8 mouse cellular contexts compared by ENCODE assay signal in the genomic region with DNA sequence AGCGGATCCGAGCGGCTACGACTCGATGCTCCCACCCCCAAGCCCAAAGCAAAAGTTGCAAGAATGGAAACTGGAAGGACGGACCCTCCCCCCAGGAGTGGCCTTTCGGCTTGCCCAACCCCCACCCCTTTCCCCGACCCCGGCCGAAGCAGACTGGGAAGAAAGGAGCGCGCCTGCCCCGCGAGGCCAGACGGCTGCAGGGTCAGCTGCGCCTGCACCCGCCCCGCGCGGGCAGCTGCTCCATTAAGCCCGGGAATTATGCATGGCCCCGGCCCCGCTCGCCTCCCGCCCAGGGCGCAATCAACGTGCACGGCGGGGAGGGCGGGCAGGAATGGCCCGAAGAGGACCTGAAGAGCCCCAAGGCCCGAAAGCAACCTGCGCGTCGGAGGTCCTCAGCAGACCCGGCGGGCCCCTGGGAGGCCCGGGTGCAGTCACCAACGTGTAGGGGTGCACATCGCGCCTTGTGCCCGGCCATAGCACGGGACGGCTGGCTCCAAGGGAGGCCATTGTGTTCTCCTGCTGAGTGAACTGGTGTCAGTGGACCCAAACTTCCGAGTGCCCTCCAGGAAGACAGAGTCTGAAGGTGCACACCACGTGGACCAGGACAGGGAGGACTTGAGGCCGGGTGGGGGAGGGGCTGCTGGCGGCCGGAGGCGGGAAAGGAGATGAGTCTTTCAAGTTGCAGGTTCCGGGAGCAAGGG. TPM values are rescaled to one million over a fixed set of nuclear protein-coding genes. Genes with fewer than 3 reads are reported as not detected.
DNase-seq lines count a peak whose midpoint lies in the region; ATAC-seq lines count a peak whose summit lies in the region.

No protein-coding gene starts in this region.

- DNase-seq in ES-CJ7 (ENCODE audit: low read depth, low spot score) = peak; percentile 72
- DNase-seq in R1 (ENCODE audit: low read depth, low spot score) = peak; percentile 54
- DNase-seq in kidney, postnatal 25 days = peak; percentile 80 to 94
- DNase-seq in layer of hippocampus, postnatal 25 days (ENCODE audit: extremely low spot score in 1 of 2, low spot score in 1 of 2) = no peak
- DNase-seq in cerebellum, postnatal 14 days = no peak

- 3% methylated on average over 50 of the region's 51 CpGs for WGBS in heart, embryonic 16.5 days
- WGBS in neural tube, embryonic 12.5 days = under 1% methylated on average over 51 of the region's 51 CpGs

- H3K27me3 ChIP-seq in heart, embryonic 16.5 days (ENCODE audit: control insufficient read depth, insufficient read depth, low read length) = peaks cover under 1% of the 10 kb centered on the region
- H3K27me3 ChIP-seq in neural tube, embryonic 12.5 days (replicated peaks) = no peaks in the 10 kb centered on the region

- peak overlapping the region; percentile 53 for H3K4me3 ChIP-seq in heart, embryonic 16.5 days (ENCODE audit: low read length)
- peak overlapping the region; percentile 25 for H3K4me3 ChIP-seq in neural tube, embryonic 12.5 days

- no peaks in the 10 kb centered on the region for H3K9me3 ChIP-seq in heart, embryonic 16.5 days (replicated peaks; ENCODE audit: control insufficient read depth, low read length)
- no peaks in the 10 kb centered on the region for H3K9me3 ChIP-seq in neural tube, embryonic 12.5 days

- peak overlapping the region; percentile 87 for H3K27ac ChIP-seq in heart, embryonic 16.5 days (ENCODE audit: low read length)
- H3K27ac ChIP-seq in neural tube, embryonic 12.5 days = no peak overlapping the region; the same call in 1 of the 2 replicates

- no peaks in the 10 kb centered on the region for H3K36me3 ChIP-seq in heart, embryonic 16.5 days (ENCODE audit: control insufficient read depth, insufficient read depth)
- H3K36me3 ChIP-seq in neural tube, embryonic 12.5 days = no peaks in the 10 kb centered on the region

- peak overlapping the region; percentile 77 for H3K9ac ChIP-seq in heart, embryonic 16.5 days (ENCODE audit: low read length)
- H3K9ac ChIP-seq in neural tube, embryonic 12.5 days = peak overlapping the region; percentile 60

- H3K4me2 ChIP-seq in heart, embryonic 16.5 days (ENCODE audit: low read depth, low read length) = peak overlapping the region; percentile 71
- peak overlapping the region; percentile 73 for H3K4me2 ChIP-seq in neural tube, embryonic 12.5 days (replicated peaks)

- peaks cover 46% of the 10 kb centered on the region for H3K4me1 ChIP-seq in heart, embryonic 16.5 days (ENCODE audit: control insufficient read depth, insufficient read depth, low read length)
- H3K4me1 ChIP-seq in neural tube, embryonic 12.5 days = peaks cover 72% of the 10 kb centered on the region

- peak; percentile 74 for ATAC-seq in heart, embryonic 16.5 days (replicated peaks; ENCODE audit: extremely low read depth, insufficient read depth, low FRiP score)
- peak; percentile 73 for ATAC-seq in neural tube, embryonic 12.5 days (ENCODE audit: low FRiP score, low read depth)
- ATAC-seq in monocyte, adult 5-6 weeks (replicated peaks; ENCODE audit: insufficient number of reproducible peaks, low FRiP score, low TSS enrichment, poor library complexity, severe bottlenecking) = no peak

RNA-seq across cellular contexts. Expression of gene Bcl11b, which starts 23.0 kb away (rescaled TPM):
- polyA plus RNA-seq in heart, embryonic 16.5 days (2015; fragmentation: Nextera tagmentation; extraction: Ambion mirVana) = 6.3 and 9.0 TPM in 2 replicates
- 25.9 and 27.1 TPM in 2 replicates for polyA plus RNA-seq in neural tube, embryonic 12.5 days (2016; fragmentation: Nextera tagmentation; extraction: Ambion mirVana)
- 100 to 1,000 TPM; 131 to 149 TPM for total RNA-seq in layer of hippocampus, postnatal 25 days (2021)
- 0.76 to 1.8 TPM (median 0.85 TPM) in 3 replicates for total RNA-seq in monocyte, adult 5-6 weeks (2017)

Comparison
In these comparisons a context has a peak if more than half of its experiments do, and no peak if none do; other contexts are left out.
1. DNase-seq: peak in ES-CJ7 (single experiment), R1 (single experiment) and kidney, postnatal 25 days (2 of 2); none in layer of hippocampus, postnatal 25 days (0 of 2) and cerebellum, postnatal 14 days (0 of 2).
2. RNA of gene Bcl11b, which starts 23.0 kb away (total RNA-seq): 131 to 149 TPM in layer of hippocampus, postnatal 25 days; 0.76 to 1.8 TPM in monocyte, adult 5-6 weeks; every median in the first group is over 10 times any median in the second.